Mouse (Mus musculus) embryonic fibroblast, embryonic 13.5 days (primary cell): ENCODE measurements around the gene Btbd16.

Experiments used
- CTCF ChIP-seq: IDR thresholded peaks from 2 replicates; pipeline ENCODE4 v1.5.1; 2011; ENCODE audit warnings: mild to moderate bottlenecking, control low read depth, low read length, moderate library complexity, borderline replicate concordance; ENCODE audit not compliant: insufficient read depth
- POLR2A ChIP-seq: IDR thresholded peaks from 2 replicates; pipeline ENCODE4 v1.6.1; 2011; ENCODE audit warnings: low read depth, mild to moderate bottlenecking, control low read depth, low read length, moderate library complexity

DNA sequence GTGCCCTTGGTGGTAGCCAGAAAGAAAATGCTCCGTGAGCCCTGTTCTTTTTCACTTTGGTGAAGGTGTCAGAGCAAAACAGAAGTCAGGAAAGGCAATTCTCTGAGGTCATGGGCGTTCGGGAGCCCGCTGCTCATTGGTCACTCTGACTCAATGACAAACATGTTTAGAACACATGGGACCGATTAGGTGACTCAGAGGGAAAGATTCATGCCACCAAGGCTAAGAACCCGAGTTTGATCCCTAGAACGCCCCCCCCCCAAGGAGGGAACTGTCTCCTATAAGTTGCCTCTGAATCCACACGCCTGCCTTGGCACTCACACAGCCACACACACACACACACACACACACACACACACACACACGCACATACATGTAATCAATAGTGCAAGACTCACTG is 19.8 kb downstream of the Btbd16 start:
- no peak for TF ChIP-seq POLR2A
- TF ChIP-seq CTCF = no peak
